Mouse (Mus musculus): ENCODE results near the gene Bcr.

The Bcr gene

GRCm38 (mm10) chr10:75054125-75054524, 6.3 kb upstream of the Bcr start:
- in situ Hi-C loops (cut with MboI; ENCODE audit: unreplicated experiment in 2 of 2) = loop anchor here (10.0 to 25.0 kb wide), 3 partner anchors 109 to 433 kb away; no protein-coding TSS in a partner anchor

GRCm38 (mm10) chr10:75055672-75056071, 4.7 kb upstream of the Bcr start:
- in situ Hi-C loops (cut with MboI; ENCODE audit: unreplicated experiment in 2 of 2) = loop anchor here (5.0 to 25.0 kb wide), 5 partner anchors 97 to 432 kb away; no protein-coding TSS in a partner anchor

GRCm38 (mm10) chr10:75056255-75056654, 4.1 kb upstream of the Bcr start:
- in situ Hi-C loops (cut with MboI; ENCODE audit: unreplicated experiment in 2 of 2) = loop anchor here (5.0 to 25.0 kb wide), 5 partner anchors 96 to 431 kb away; no protein-coding TSS in a partner anchor

GRCm38 (mm10) chr10:75058336-75058735, 2.1 kb upstream of the Bcr start:
- in situ Hi-C loops (cut with MboI; ENCODE audit: unreplicated experiment in 2 of 2) = loop anchor here (5.0 to 25.0 kb wide), 5 partner anchors 94 to 429 kb away; no protein-coding TSS in a partner anchor

DNA sequence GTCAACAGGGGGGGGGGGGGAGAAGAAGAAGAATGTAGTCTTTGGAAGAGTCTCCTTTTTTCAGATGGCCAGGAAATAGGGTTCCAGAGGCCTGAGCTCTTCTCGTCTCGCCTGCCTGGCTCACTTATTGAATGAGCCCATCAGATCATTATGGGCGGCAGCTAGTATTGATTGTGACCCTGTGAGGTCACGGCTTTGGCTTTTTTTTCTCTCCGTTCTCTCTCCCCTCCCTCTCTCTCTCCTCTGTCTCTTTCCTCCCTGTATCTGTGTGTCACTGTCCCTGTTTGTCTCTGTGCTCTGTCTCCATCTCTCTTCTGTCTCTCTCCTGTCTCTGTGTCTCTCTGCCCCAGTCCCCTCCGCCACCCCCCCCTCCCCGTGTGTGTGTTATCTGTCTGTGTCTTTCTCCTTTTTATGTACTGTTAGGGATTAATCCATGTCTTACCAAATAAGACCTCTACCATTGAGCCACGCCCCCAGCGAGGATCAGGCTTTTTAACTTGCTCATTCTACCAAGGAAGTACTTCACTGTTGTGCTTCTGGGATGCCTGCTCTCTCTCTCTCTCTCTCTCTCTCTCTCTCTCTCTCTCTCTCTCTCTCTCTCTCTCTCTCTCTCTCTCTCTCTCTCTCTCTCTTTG, 1.5 kb upstream of the Bcr start:
- in situ Hi-C loops (cut with MboI; ENCODE audit: unreplicated experiment in 2 of 2) = loop anchor here (5.0 to 25.0 kb wide), 5 partner anchors 93 to 428 kb away; no protein-coding TSS in a partner anchor

- in situ Hi-C loops (cut with MboI; ENCODE audit: unreplicated experiment in 2 of 2) = loop anchor here (5.0 to 25.0 kb wide), 5 partner anchors 93 to 428 kb away; no protein-coding TSS in a partner anchor
These were observed 996 bp upstream of the Bcr start for GRCm38 (mm10) chr10:75059396-75059795.

- in situ Hi-C loops (cut with MboI; ENCODE audit: unreplicated experiment in 2 of 2) = loop anchor here (10.0 to 25.0 kb wide), 2 partner anchors 74 to 426 kb away; no protein-coding TSS in a partner anchor
These were observed 447 bp downstream of the Bcr start for GRCm38 (mm10) chr10:75060843-75061235.

GRCm38 (mm10) chr10:75061341-75062188, 1.2 kb downstream of the Bcr start:
- in situ Hi-C loops (cut with MboI; ENCODE audit: unreplicated experiment in 2 of 2) = loop anchor here (10.0 to 25.0 kb wide), 2 partner anchors 73 to 426 kb away; no protein-coding TSS in a partner anchor

GRCm38 (mm10) chr10:75062189-75062561, 1.8 kb downstream of the Bcr start:
- in situ Hi-C loops (cut with MboI; ENCODE audit: unreplicated experiment in 2 of 2) = loop anchor here (10.0 to 25.0 kb wide), 2 partner anchors 73 to 425 kb away; no protein-coding TSS in a partner anchor

GRCm38 (mm10) chr10:75062621-75063020, 2.2 kb downstream of the Bcr start:
- in situ Hi-C loops (cut with MboI; ENCODE audit: unreplicated experiment in 2 of 2) = loop anchor here (10.0 to 25.0 kb wide), 2 partner anchors 72 to 425 kb away; no protein-coding TSS in a partner anchor

- in situ Hi-C loops (cut with MboI; ENCODE audit: unreplicated experiment in 2 of 2) = loop anchor here (10.0 to 25.0 kb wide), 2 partner anchors 71 to 424 kb away; no protein-coding TSS in a partner anchor
These were observed 3.0 kb downstream of the Bcr start for GRCm38 (mm10) chr10:75063301-75063965.

GRCm38 (mm10) chr10:75065691-75066090, 5.3 kb downstream of the Bcr start:
- in situ Hi-C loops (cut with MboI; ENCODE audit: unreplicated experiment in 2 of 2) = loop anchor here (10.0 to 25.0 kb wide), 2 partner anchors 69 to 422 kb away; no protein-coding TSS in a partner anchor

GRCm38 (mm10) chr10:75067446-75067845, 7.1 kb downstream of the Bcr start:
- in situ Hi-C loops (cut with MboI; ENCODE audit: unreplicated experiment in 2 of 2) = loop anchor here (10.0 to 25.0 kb wide), 2 partner anchors 67 to 420 kb away; no protein-coding TSS in a partner anchor

DNA sequence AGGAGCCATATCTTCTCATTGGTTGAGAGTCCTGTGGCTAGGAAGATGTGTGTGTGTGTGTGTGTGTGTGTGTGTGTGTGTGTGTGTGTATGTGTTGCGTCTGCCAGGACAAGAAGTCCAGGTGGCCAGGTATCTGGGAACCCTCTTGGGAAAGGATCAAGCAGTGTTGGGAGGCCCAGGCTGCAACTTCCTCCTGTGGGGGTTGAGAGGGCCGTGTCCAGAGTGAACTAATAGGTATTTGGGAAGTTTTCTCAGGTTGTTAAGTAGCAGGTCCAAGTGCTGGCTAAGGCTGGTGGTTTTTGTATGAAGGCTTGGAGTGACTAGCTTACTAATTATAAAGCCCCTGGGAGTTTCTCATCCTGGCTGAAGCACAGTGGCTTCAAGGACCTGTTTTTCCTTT, 7.7 kb downstream of the Bcr start:
- in situ Hi-C loops (cut with MboI; ENCODE audit: unreplicated experiment in 2 of 2) = loop anchor here (10.0 to 25.0 kb wide), 2 partner anchors 67 to 419 kb away; no protein-coding TSS in a partner anchor

DNA sequence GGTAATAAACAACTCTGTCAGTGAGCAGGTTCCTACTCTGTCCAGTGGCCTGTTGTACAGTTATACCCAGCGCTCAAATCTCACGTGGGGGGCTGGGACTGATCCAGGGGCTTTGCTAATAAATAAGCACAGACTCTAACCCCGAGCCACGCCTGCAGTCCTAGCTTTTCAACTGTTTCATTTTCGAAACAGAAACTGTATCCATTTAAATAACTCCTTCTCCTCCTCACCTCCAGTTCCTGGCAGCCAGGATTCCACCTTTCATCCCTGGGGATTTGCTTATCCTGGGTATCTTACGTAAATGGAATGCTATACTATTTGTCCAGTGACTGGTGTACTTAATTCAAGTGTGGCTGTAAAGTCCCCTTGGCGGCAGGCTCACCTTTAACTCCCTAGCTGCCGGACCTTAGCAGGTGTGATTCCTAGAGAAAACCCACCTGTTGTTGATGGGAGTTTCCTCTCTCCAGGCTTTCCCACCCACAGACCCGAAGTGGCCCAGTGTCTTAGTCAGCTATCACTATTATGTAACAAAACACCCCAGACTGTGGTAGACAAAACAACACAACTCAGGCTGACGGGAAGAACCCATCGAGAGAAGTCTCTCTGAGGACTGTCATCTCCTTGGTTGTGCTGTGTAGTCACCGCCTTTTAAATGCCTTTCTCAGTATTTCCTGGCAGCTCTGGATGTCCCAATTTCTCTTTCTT, 8.4 kb downstream of the Bcr start:
- in situ Hi-C loops (cut with MboI; ENCODE audit: unreplicated experiment in 2 of 2) = loop anchor here (10.0 to 25.0 kb wide), 2 partner anchors 66 to 419 kb away; no protein-coding TSS in a partner anchor

GRCm38 (mm10) chr10:75070281-75070976, 10.0 kb downstream of the Bcr start:
- in situ Hi-C loops (cut with MboI; ENCODE audit: unreplicated experiment in 2 of 2) = loop anchor here in 1 of 2 experiments (25.0 kb wide), 1 partner anchor 417 kb away; no protein-coding TSS in a partner anchor

- in situ Hi-C loops (cut with MboI; ENCODE audit: unreplicated experiment in 2 of 2) = no loop called here
These were observed 15.3 kb downstream of the Bcr start for GRCm38 (mm10) chr10:75075665-75076064.

DNA sequence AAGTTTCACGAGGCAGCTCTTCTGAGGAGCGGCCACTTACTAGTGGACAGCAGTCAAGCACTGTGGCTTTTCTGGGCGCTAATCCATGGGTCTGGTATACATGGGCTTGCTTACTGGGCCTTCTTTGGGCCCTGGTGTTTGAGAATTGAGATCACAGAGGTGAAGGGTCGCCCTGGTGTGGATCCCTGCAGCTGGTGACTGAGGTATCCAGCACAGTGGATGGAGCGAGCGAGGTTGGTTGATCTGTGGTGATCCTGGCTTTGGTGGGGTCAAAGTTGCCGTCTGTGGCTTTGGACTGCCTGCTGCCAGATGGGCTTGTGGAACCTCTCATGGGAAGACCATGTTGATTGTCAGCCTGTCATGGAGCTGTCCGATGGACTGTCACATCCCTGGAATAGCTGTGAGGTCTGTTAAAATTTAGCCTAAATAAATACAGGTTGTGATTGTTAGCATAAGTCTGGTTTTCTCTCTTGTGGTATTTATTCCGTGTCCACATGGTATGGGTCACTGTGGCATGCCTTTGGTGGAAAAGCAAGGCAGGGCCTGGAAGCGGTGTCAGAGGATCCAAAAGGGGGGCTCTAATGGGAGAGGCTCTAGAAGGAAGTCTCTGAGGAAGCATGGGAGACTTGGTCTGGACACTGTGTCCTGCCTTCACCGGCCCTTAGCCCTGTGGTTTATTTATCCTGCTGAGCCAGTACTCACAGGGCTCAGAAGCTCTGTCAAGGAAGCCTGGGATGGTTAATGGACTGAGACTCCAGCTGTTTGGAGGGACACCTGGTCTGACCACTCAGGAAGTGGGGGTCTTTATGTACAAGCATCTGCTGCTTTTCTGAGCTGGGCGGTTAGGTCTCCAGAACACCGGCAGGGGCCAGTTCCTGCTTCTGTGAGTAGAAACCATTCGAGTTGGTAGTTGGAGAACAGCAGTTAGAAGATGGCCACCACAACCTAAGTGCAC, 18.1 kb downstream of the Bcr start:
- in situ Hi-C loops (cut with MboI; ENCODE audit: unreplicated experiment in 2 of 2) = no loop called here

Measured in v-Abl transformed pro-B cells (cell line).